Comparison of ENCODE assay signal across 11 mouse cellular contexts in the genomic region with DNA sequence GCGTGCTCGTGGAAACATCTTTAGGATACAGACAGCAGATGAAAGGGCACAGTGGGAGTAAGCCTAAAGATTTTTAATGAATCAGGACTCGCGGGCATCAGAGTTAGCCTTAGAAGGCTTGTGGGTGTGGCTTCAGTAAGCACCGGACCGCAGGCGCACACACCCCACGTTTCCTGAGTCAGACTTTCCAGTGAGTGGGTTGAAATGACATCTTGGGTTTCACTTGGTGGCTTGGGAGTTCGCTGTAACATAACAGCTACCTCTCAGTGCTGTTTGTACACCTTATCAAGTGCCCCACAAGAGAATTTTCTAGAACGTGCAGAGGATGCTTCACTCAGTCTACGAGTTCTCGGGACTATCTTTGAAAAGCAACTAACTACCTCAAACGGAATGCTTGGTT. TPM values are rescaled to one million over a fixed set of nuclear protein-coding genes. Genes with fewer than 3 reads are reported as not detected.
A peak's percentile ranks its signal among the peaks of the same experiment; 100 is the strongest.
DNase-seq lines count a peak whose midpoint lies in the region; ATAC-seq and TF ChIP-seq lines count a peak whose summit lies in the region.
"Had no signal": no experiment of that assay in that cellular context is flagged by ENCODE, and none has a peak within 500 bp of the region (broad histone marks: within the 10 kb centered on the region; RNA-seq: fewer than 3 reads in every experiment).

No protein-coding gene starts in this region.

- no peak overlapping the region for H3K27ac ChIP-seq in heart, embryonic 13.5 days (replicated peaks)
- no peak overlapping the region for H3K27ac ChIP-seq in forebrain, postnatal 0 days (ENCODE audit: low read depth, low read length)
- H3K27ac ChIP-seq: limb, embryonic 12.5 days had no signal

- H3K27me3 ChIP-seq in Patski = no peaks in the 10 kb centered on the region
- H3K27me3 ChIP-seq in heart, embryonic 13.5 days (replicated peaks) = no peaks in the 10 kb centered on the region
- H3K27me3 ChIP-seq in forebrain, postnatal 0 days (ENCODE audit: insufficient read depth, low read length) = no peaks in the 10 kb centered on the region
- H3K27me3 ChIP-seq: limb, embryonic 12.5 days had no signal

- ATAC-seq in Patski = peak; percentile 42
- no peak for ATAC-seq in heart, embryonic 13.5 days (ENCODE audit: extremely low read depth, insufficient number of reproducible peaks, low FRiP score, low TSS enrichment)
- ATAC-seq in megakaryocyte-erythroid progenitor cell, adult 5-6 weeks (replicated peaks; ENCODE audit: low FRiP score, low TSS enrichment, poor library complexity, severe bottlenecking) = peak; percentile 82
- no peak for ATAC-seq in forebrain, postnatal 0 days
- ATAC-seq: midbrain, embryonic 16.5 days had no signal

- H3K9ac ChIP-seq in heart, embryonic 13.5 days = no peak overlapping the region
- no peak overlapping the region for H3K9ac ChIP-seq in forebrain, postnatal 0 days
- H3K9ac ChIP-seq: limb, embryonic 12.5 days had no signal

- CTCF ChIA-PET in Patski (lab: Charles Lee) = no interaction called here

- peak; percentile 13 for DNase-seq in right cerebral cortex, adult 18-20 months
- no peak for DNase-seq in right cerebral cortex, postnatal 10 days (ENCODE audit: low spot score in 2 of 2)
- DNase-seq in Patski (ENCODE audit: low read depth, low spot score) = no peak
- DNase-seq in layer of hippocampus, adult 8-10 months (ENCODE audit: low spot score in 2 of 2) = no peak
- no peak for DNase-seq in adrenal gland, adult 2 months
- no peak for DNase-seq in forebrain, postnatal 0 days
- DNase-seq: kidney, postnatal 10 days had no signal

- H3K4me1 ChIP-seq in heart, embryonic 13.5 days = 0 out of 2 replicates have a peak, but pooled peaks cover 11% of the 10 kb centered on the region
- no peaks in the 10 kb centered on the region for H3K4me1 ChIP-seq in forebrain, postnatal 0 days (ENCODE audit: insufficient read depth)
- H3K4me1 ChIP-seq: limb, embryonic 12.5 days had no signal

- POLR2A ChIA-PET in Patski (lab: Charles Lee) = no interaction called here

- H3K9me3 ChIP-seq in heart, embryonic 13.5 days = no peaks in the 10 kb centered on the region
- H3K9me3 ChIP-seq in forebrain, postnatal 0 days (ENCODE audit: low read length) = no peaks in the 10 kb centered on the region
- H3K9me3 ChIP-seq: limb, embryonic 12.5 days had no signal

- no peaks in the 10 kb centered on the region for H3K36me3 ChIP-seq in heart, embryonic 13.5 days
- H3K36me3 ChIP-seq in forebrain, postnatal 0 days (ENCODE audit: insufficient read depth) = no peaks in the 10 kb centered on the region
- H3K36me3 ChIP-seq: limb, embryonic 12.5 days had no signal

- WGBS in heart, embryonic 13.5 days = 60% methylated on average over 13 of the region's 13 CpGs
- 72% methylated on average over 13 of the region's 13 CpGs for WGBS in forebrain, postnatal 0 days

- no peak for TF ChIP-seq CTCF in Patski (IDR thresholded peaks at IDR 0.05)
- TF ChIP-seq CTCF in forebrain, postnatal 0 days (IDR thresholded peaks at IDR 0.05; ENCODE audit: low read depth) = no peak

- 0 out of 2 replicates have a peak overlapping the region, but pooled peaks have one; percentile 0 for H3K4me2 ChIP-seq in heart, embryonic 13.5 days
- H3K4me2 ChIP-seq in forebrain, postnatal 0 days (ENCODE audit: low read depth) = no peak overlapping the region
- H3K4me2 ChIP-seq: limb, embryonic 12.5 days had no signal

- in situ Hi-C loops in Patski (cut with MboI; ENCODE audit: low pct_unique_long_range_greater_than_20kb) = no loop called here

- H3K4me3 ChIP-seq in heart, embryonic 13.5 days = no peak overlapping the region
- no peak overlapping the region for H3K4me3 ChIP-seq in forebrain, postnatal 0 days (ENCODE audit: low read depth, low read length)
- H3K4me3 ChIP-seq: limb, embryonic 12.5 days had no signal

RNA-seq across cellular contexts. Expression of a gene that starts 19.2 kb away (rescaled TPM):
- polyA plus RNA-seq in Patski (2021) = 40.9 TPM
- polyA plus RNA-seq in heart, embryonic 13.5 days (2015; fragmentation: Nextera tagmentation; extraction: Ambion mirVana) = 55.0 and 55.8 TPM in 2 replicates
- 22.7 and 27.6 TPM in 2 replicates for total RNA-seq in megakaryocyte-erythroid progenitor cell, adult 5-6 weeks (2014; fragmentation: Nextera tagmentation)
- 17.9 and 24.2 TPM in 2 replicates for total RNA-seq in megakaryocyte-erythroid progenitor cell, adult 5-6 weeks (2017)
- total RNA-seq in layer of hippocampus, adult 8-10 months (2022) = 10 to 100 TPM; 39.9 to 46.6 (median 44.0) TPM
- 10 to 100 TPM; 70.3 to 81.8 TPM for total RNA-seq in adrenal gland, adult 2 months (2021)
- 21.7 and 25.4 TPM in 2 replicates for polyA plus RNA-seq in adrenal gland, adult 2 months (2012; rRNA removed)
- 23.9 and 26.8 TPM in 2 replicates for total RNA-seq in forebrain, postnatal 0 days (2014; rRNA removed)
- 7.9 and 14.2 TPM in 2 replicates for polyA plus RNA-seq in forebrain, postnatal 0 days (2015; fragmentation: Nextera tagmentation; extraction: Ambion mirVana)

Comparison
In these comparisons a context has a peak if more than half of its experiments do, and no peak if none do; other contexts are left out.
1. ATAC-seq: peak in Patski (single experiment) and megakaryocyte-erythroid progenitor cell, adult 5-6 weeks (single experiment); none in heart, embryonic 13.5 days (single experiment) and forebrain, postnatal 0 days (single experiment).